Mouse (Mus musculus): ENCODE data around the gene Gpr15.
A peak's percentile ranks its signal among the peaks of the same experiment; 100 is the strongest.

Gene Gpr15

GRCm38 (mm10) chr16:58671212-58671985 is 47.5 kb downstream of the Gpr15 start:
- DNase-seq (ENCODE audit: low read depth, low spot score): no peak

GRCm38 (mm10) chr16:58670643-58671042 is 48.2 kb downstream of the Gpr15 start:
- peak; percentile 34 for DNase-seq (ENCODE audit: low read depth, low spot score)

GRCm38 (mm10) chr16:58669917-58670630 is 48.8 kb downstream of the Gpr15 start, which contains the start of gene Cpox:
Gene Cpox (plus strand): TSS chr16:58670292.
- peak; percentile 85 for DNase-seq (ENCODE audit: low read depth, low spot score)

- DNase-seq (ENCODE audit: low read depth, low spot score): no peak
Measured at GRCm38 (mm10) chr16:58669264-58669663, 49.6 kb downstream of the Gpr15 start.

GRCm38 (mm10) chr16:58668586-58668985 is 50.3 kb downstream of the Gpr15 start:
- DNase-seq (ENCODE audit: low read depth, low spot score): no peak

Data from CD4-positive helper T cell, adult 2 months (primary cell).